Mouse (Mus musculus): ENCODE results near the gene Dot1l. TPM values are rescaled to one million over a fixed set of nuclear protein-coding genes. Genes with fewer than 3 reads are reported as not detected.

The Dot1l gene
- polyA plus RNA-seq, 1 experiment from 2014 or later, result 17.3 TPM

- peak overlapping the region; percentile 97 for H3K9ac ChIP-seq (replicated peaks; ENCODE audit: low read length)
- H3K9me3 ChIP-seq (ENCODE audit: low read length), result no peaks in the 10 kb centered on the region
- peak; percentile 3; the same call in 1 of the 2 replicates for ATAC-seq (ENCODE audit: low FRiP score, low TSS enrichment)
- H3K4me1 ChIP-seq (ENCODE audit: insufficient read depth, low read length), result peaks cover 25% of the 10 kb centered on the region
- peak overlapping the region; percentile 76; the same call in 1 of the 2 replicates for H3K27ac ChIP-seq (ENCODE audit: low read length)
- under 1% methylated on average over 46 of the region's 46 CpGs for WGBS
- H3K4me3 ChIP-seq (ENCODE audit: low read length), result peak overlapping the region; percentile 100
- H3K36me3 ChIP-seq (ENCODE audit: insufficient read depth, low read length), result no peaks in the 10 kb centered on the region
- H3K27me3 ChIP-seq (ENCODE audit: insufficient read depth, low read length), result no peaks in the 10 kb centered on the region
- peak overlapping the region; percentile 95 for H3K4me2 ChIP-seq (replicated peaks; ENCODE audit: low read depth, low read length)
Observed at GRCm38 (mm10) chr10:80741634-80742179, 13.3 kb upstream of the Dot1l start.

GRCm38 (mm10) chr10:80742180-80742978 is 12.6 kb upstream of the Dot1l start, which contains the start of gene Ap3d1:
Gene Ap3d1, minus strand, starts transcription at chr10:80742264.
- Histone ChIP-seq H3K4me2 (replicated peaks; ENCODE audit: low read depth, low read length) (peak within 1 kb of the TSS; percentile 95), H3K4me3 (ENCODE audit: low read length) (peak within 1 kb of the TSS; percentile 100), H3K4me1 (ENCODE audit: insufficient read depth, low read length) (peaks cover 25% of the 10 kb centered on the region), H3K9ac (replicated peaks; ENCODE audit: low read length) (peak within 1 kb of the TSS; percentile 97), H3K9me3 (ENCODE audit: low read length) (no peaks in the 10 kb centered on the region), H3K27me3 (ENCODE audit: insufficient read depth, low read length) (no peaks in the 10 kb centered on the region), H3K36me3 (ENCODE audit: insufficient read depth, low read length) (no peaks in the 10 kb centered on the region), H3K27ac (ENCODE audit: low read length) (peak within 1 kb of the TSS; percentile 76)
- peak; percentile 99 for ATAC-seq (ENCODE audit: low FRiP score, low TSS enrichment)
- WGBS, result 3% methylated on average over 25 of the region's 25 CpGs

- no peak overlapping the region for H3K27ac ChIP-seq (ENCODE audit: low read length)
- no peak overlapping the region for H3K4me2 ChIP-seq (replicated peaks; ENCODE audit: low read depth, low read length)
- no peaks in the 10 kb centered on the region for H3K36me3 ChIP-seq (ENCODE audit: insufficient read depth, low read length)
- H3K9ac ChIP-seq (replicated peaks; ENCODE audit: low read length), result no peak overlapping the region
- H3K9me3 ChIP-seq (ENCODE audit: low read length), result no peaks in the 10 kb centered on the region
- peaks cover 25% of the 10 kb centered on the region for H3K4me1 ChIP-seq (ENCODE audit: insufficient read depth, low read length)
- H3K27me3 ChIP-seq (ENCODE audit: insufficient read depth, low read length), result no peaks in the 10 kb centered on the region
- no peak overlapping the region for H3K4me3 ChIP-seq (ENCODE audit: low read length)
- WGBS, result 41% methylated on average over 5 of the region's 5 CpGs
- no peak for ATAC-seq (ENCODE audit: low FRiP score, low TSS enrichment)
Observed at GRCm38 (mm10) chr10:80744262-80744661, 10.7 kb upstream of the Dot1l start.

DNA sequence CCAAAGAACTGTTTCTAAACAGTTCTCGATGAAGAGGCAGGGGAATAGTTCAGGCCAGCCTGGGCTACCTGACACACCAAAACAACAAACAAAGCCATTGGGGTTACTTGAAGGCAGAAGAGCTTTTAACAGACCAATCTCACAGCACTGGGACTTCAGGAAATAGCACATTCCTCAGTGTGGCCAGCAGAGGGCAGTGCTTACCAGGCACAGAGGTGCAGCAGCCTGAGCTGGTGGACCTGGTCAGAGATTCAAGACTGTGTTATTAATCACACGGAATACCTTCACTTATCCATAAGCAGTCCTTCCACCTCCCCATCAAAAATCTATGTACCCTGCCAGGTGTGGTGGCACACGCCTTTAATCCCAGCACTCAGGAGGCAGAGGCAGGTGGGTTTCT is 7.6 kb upstream of the Dot1l start:
- H3K27ac ChIP-seq (ENCODE audit: low read length), result no peak overlapping the region
- no peak overlapping the region for H3K4me3 ChIP-seq (ENCODE audit: low read length)
- WGBS, result 19% methylated on average over 3 of the region's 3 CpGs
- peaks cover 22% of the 10 kb centered on the region for H3K4me1 ChIP-seq (ENCODE audit: insufficient read depth, low read length)
- no peaks in the 10 kb centered on the region for H3K9me3 ChIP-seq (ENCODE audit: low read length)
- no peaks in the 10 kb centered on the region for H3K36me3 ChIP-seq (ENCODE audit: insufficient read depth, low read length)
- H3K4me2 ChIP-seq (replicated peaks; ENCODE audit: low read depth, low read length), result no peak overlapping the region
- H3K9ac ChIP-seq (replicated peaks; ENCODE audit: low read length), result no peak overlapping the region
- H3K27me3 ChIP-seq (ENCODE audit: insufficient read depth, low read length), result no peaks in the 10 kb centered on the region
- no peak; the same call in 1 of the 2 replicates for ATAC-seq (ENCODE audit: low FRiP score, low TSS enrichment)

- peaks cover 21% of the 10 kb centered on the region for H3K4me1 ChIP-seq (ENCODE audit: insufficient read depth, low read length)
- no peak overlapping the region for H3K27ac ChIP-seq (ENCODE audit: low read length)
- no peak overlapping the region for H3K9ac ChIP-seq (replicated peaks; ENCODE audit: low read length)
- no peaks in the 10 kb centered on the region for H3K27me3 ChIP-seq (ENCODE audit: insufficient read depth, low read length)
- WGBS, result 9% methylated on average over 6 of the region's 6 CpGs
- no peaks in the 10 kb centered on the region for H3K36me3 ChIP-seq (ENCODE audit: insufficient read depth, low read length)
- no peak overlapping the region for H3K4me3 ChIP-seq (ENCODE audit: low read length)
- no peaks in the 10 kb centered on the region for H3K9me3 ChIP-seq (ENCODE audit: low read length)
- ATAC-seq (ENCODE audit: low FRiP score, low TSS enrichment), result no peak
- no peak overlapping the region for H3K4me2 ChIP-seq (replicated peaks; ENCODE audit: low read depth, low read length)
Observed at GRCm38 (mm10) chr10:80748609-80749008, 6.4 kb upstream of the Dot1l start.

DNA sequence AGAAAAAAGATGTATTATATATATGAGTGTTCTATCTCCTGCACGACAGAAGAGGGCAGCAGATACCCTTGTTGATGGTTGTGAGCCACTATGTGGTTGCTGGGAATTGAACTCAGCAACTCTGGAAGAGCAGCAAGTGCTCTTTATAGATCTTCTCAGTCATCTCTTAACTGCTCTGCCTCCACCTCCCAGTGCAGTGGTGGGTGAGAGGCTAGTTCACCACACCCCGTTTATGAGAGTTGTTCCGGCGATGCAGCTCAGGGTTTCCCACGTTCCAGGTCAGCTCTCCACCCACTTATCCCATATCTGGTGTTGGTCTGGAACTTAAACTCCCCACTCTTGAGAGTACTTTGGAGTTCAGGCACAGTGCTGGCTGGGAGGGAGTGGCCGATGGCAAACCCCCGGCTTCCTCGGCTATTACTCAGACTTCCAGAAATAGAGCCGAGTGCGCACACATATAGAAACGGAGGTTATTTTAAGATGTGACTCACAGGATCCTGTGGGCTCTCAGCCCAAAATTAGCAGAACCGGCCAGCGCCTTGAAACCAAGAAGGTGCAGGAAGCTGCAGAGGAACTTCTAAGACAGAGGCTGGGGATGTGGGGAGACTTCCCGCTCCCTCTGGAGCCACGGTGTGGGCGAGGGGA is 3.7 kb upstream of the Dot1l start:
- H3K4me1 ChIP-seq (ENCODE audit: insufficient read depth, low read length), result peaks cover 21% of the 10 kb centered on the region

GRCm38 (mm10) chr10:80752079-80752625 is 2.9 kb upstream of the Dot1l start:
- H3K27ac ChIP-seq (ENCODE audit: low read length), result peak overlapping the region; percentile 88
- H3K9me3 ChIP-seq (ENCODE audit: low read length), result no peaks in the 10 kb centered on the region
- WGBS, result 4% methylated on average over 6 of the region's 6 CpGs
- H3K4me1 ChIP-seq (ENCODE audit: insufficient read depth, low read length), result peaks cover 30% of the 10 kb centered on the region
- ATAC-seq (ENCODE audit: low FRiP score, low TSS enrichment), result peak; percentile 74
- peak overlapping the region; percentile 41 for H3K4me3 ChIP-seq (ENCODE audit: low read length)
- H3K36me3 ChIP-seq (ENCODE audit: insufficient read depth, low read length), result no peaks in the 10 kb centered on the region
- H3K9ac ChIP-seq (replicated peaks; ENCODE audit: low read length), result peak overlapping the region; percentile 46
- H3K4me2 ChIP-seq (replicated peaks; ENCODE audit: low read depth, low read length), result peak overlapping the region; percentile 59
- no peaks in the 10 kb centered on the region for H3K27me3 ChIP-seq (ENCODE audit: insufficient read depth, low read length)

More for the DNA sequence above, 3.7 kb upstream of the Dot1l start:
- H3K4me2 ChIP-seq (replicated peaks; ENCODE audit: low read depth, low read length), result peak overlapping the region; percentile 59
- H3K9me3 ChIP-seq (ENCODE audit: low read length), result no peaks in the 10 kb centered on the region
- peak overlapping the region; percentile 88 for H3K27ac ChIP-seq (ENCODE audit: low read length)
- peak; percentile 24; the same call in 1 of the 2 replicates for ATAC-seq (ENCODE audit: low FRiP score, low TSS enrichment)
- peak overlapping the region; percentile 46 for H3K9ac ChIP-seq (replicated peaks; ENCODE audit: low read length)
- H3K36me3 ChIP-seq (ENCODE audit: insufficient read depth, low read length), result no peaks in the 10 kb centered on the region
- no peaks in the 10 kb centered on the region for H3K27me3 ChIP-seq (ENCODE audit: insufficient read depth, low read length)
- peak overlapping the region; percentile 41 for H3K4me3 ChIP-seq (ENCODE audit: low read length)
- WGBS, result 5% methylated on average over 16 of the region's 16 CpGs

DNA sequence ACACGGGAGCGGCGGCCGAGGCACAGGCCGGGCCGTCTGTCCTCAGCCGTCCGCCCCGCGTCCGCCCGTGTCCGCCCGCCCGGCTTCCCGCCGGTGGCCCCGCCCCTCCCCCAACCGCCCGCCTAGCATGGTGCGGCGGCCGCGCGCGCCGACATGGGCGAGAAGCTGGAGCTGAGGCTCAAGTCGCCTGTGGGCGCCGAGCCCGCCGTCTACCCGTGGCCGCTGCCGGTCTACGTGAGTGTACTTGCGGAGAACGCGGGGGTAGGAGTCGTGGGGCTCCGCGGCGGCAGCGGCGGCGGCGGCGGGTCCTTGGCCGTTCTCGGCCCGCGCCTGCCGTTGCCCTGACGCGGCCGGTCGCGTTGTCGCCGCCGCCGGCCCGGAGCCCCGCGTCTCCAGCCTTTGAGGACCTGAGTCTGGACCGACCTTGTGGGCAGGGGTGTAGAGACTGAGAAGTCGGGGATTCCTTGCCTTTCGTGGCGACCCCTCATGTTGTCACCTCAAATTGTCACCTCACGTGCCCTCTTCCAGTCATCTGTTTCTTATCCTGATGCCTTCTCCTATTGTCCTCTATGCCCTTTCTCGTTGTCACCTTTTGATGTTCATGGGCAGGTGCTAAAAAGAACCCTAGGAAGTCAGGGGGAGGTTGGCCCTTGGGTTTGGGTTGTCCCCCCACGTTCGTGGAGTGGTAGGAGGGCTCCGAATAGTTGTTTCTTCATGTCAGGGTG is 447 bp downstream of the Dot1l start:
- Histone ChIP-seq H3K9me3 (ENCODE audit: low read length) (no peaks in the 10 kb centered on the region), H3K4me1 (ENCODE audit: insufficient read depth, low read length) (peaks cover 38% of the 10 kb centered on the region), H3K27ac (ENCODE audit: low read length) (peak overlapping the region; percentile 87), H3K4me3 (ENCODE audit: low read length) (peak overlapping the region; percentile 93), H3K9ac (replicated peaks; ENCODE audit: low read length) (peak overlapping the region; percentile 91), H3K4me2 (replicated peaks; ENCODE audit: low read depth, low read length) (peak overlapping the region; percentile 92), H3K27me3 (ENCODE audit: insufficient read depth, low read length) (no peaks in the 10 kb centered on the region), H3K36me3 (ENCODE audit: insufficient read depth, low read length) (no peaks in the 10 kb centered on the region)
- no peak for ATAC-seq (ENCODE audit: low FRiP score, low TSS enrichment)
- WGBS, result under 1% methylated on average over 66 of the region's 75 CpGs

DNA sequence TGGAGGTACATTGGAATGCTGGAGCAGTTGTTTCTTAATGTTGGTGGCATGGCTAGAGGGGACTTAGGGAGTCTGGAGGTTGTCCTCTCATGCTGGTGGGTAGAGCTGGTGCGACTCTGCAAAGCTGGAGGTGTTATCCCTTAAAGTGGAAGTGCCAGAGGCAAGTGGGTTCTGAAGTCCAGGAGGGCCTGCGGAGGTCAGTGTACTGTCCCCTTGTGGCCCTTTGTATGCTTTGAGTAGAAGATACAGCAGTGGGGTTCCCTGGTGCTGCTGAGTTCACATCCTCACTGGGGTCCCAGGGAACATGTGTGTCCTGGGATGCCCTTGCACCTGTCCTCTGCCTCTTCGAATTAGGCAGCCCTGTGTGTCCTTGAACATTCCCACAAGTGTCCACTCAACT is 1.1 kb downstream of the Dot1l start:
- no peaks in the 10 kb centered on the region for H3K27me3 ChIP-seq (ENCODE audit: insufficient read depth, low read length)
- no peaks in the 10 kb centered on the region for H3K9me3 ChIP-seq (ENCODE audit: low read length)
- H3K27ac ChIP-seq (ENCODE audit: low read length), result no peak overlapping the region
- WGBS, result 23% methylated on average over 3 of the region's 3 CpGs
- H3K4me3 ChIP-seq (ENCODE audit: low read length), result peak overlapping the region; percentile 93
- peak overlapping the region; percentile 92 for H3K4me2 ChIP-seq (replicated peaks; ENCODE audit: low read depth, low read length)
- no peaks in the 10 kb centered on the region for H3K36me3 ChIP-seq (ENCODE audit: insufficient read depth, low read length)
- peaks cover 44% of the 10 kb centered on the region for H3K4me1 ChIP-seq (ENCODE audit: insufficient read depth, low read length)
- no peak for ATAC-seq (ENCODE audit: low FRiP score, low TSS enrichment)
- H3K9ac ChIP-seq (replicated peaks; ENCODE audit: low read length), result peak overlapping the region; percentile 91

All from kidney, embryonic 16.5 days (tissue).